Mouse (Mus musculus) yolk sac, embryonic 10.5 days (tissue): ENCODE measurements around the gene Pcp4.
"Not testable (repeated sequence)": the region's sequence is repeated elsewhere in the genome, so short reads cannot be mapped to it uniquely, and the experiment has no call there.

Experiments used
- DNase-seq: peaks from one replicate; pipeline ENCODE4 v3.0.0-alpha.2; 2017; ENCODE audit warnings: low spot score

The Pcp4 gene

DNA sequence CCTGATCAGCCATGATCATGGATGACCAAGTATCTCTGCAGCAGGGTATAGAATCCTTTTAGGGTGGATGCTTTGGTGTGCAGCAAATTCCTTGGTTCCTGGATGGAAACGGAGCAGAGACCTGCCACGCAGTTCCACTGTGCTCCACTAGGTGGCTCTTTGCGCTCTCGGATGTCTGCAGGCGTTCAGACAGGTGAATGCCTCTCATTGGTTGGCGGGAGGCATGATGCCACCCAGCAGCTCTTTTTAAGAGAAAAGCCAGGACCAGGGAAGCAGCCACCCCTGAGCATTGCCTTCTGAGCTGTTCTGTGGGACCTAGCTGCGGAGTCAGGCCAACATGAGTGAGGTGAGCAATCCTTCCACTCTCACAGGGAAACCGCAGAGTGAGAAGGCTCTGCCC is at the start of gene Pcp4:
TSS of gene Pcp4 (plus strand) at position 162 of the 400 bp plus-strand sequence.
- peak; percentile 45 for DNase-seq

DNA sequence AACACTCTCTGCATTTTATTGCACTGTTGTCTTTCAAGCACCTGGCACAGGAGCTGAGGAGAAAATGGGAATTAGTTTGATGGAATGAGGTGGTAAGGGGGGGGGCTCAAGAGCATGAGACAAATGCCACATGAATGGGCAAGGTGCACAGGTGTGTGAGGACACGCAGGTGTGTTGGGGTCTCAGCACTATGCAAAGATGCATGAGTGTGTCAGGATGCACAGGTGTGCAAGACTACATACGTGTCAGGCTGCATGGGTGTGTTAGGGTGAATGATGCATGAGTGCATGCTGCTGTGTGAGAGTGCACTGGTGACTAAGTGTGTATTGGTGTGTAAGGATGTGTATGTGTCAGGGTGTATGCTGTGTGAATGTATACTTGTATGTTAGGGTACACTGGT is 42.4 kb upstream of the Pcp4 start:
- DNase-seq = no peak

DNA sequence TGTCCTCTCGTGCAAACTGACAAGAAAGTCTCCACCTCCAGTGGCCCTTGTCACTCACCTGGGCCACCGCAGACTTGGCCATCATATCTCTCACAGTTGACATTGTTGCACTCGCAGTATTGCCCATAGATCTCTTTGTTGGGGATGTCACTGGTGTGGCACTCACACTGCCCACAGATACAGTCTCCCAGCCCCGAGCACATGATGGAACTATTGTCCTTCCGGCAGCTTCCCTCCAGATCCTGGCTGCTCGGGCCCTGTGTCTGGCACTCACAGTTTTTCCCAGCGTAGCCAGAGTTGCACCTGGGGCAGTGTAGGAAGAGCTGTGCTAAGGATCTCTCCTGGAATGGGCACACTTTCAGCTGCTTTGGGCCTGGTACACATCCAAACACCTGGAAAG is 40.7 kb upstream of the Pcp4 start:
- no peak for DNase-seq

DNA sequence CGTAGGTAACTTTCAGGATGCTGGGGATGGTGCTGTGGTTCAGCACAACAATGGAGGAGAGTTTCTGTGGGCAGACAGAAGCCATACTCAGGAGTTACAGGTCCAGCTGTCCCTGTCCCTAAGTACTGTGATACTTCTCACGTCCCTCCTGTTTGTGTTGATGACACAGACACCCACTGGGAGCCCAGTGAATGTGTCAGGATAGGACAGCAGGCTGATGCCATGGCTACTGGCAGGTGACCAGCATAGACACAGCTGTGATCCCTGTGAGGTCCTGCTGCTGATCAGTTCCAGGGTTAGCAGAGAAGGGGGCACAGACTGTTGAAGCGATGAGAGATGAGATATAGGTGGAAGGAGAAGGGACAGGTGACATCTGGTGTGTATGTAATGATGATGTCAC is 38.4 kb upstream of the Pcp4 start:
- DNase-seq = no peak

DNA sequence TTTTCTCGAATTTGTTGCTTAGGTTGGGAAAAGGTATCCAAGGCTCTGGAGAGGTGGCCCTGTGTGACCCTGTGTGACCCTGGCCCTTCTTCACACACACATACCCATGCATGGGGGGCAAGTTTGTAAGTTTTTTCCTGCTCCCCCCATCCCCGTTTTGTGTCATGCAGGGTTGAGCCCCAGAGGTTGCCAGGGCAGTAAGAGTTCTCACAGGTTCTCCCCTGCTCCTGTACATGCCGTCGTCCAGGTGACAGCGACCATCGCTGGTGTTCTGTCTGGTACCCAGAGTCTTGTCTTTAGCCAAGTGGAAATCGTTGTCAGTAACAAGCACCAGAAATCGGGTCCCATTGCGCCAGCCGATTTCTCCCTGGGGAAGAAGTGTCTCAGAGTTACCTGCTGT is 34.1 kb upstream of the Pcp4 start:
- no peak for DNase-seq

DNA sequence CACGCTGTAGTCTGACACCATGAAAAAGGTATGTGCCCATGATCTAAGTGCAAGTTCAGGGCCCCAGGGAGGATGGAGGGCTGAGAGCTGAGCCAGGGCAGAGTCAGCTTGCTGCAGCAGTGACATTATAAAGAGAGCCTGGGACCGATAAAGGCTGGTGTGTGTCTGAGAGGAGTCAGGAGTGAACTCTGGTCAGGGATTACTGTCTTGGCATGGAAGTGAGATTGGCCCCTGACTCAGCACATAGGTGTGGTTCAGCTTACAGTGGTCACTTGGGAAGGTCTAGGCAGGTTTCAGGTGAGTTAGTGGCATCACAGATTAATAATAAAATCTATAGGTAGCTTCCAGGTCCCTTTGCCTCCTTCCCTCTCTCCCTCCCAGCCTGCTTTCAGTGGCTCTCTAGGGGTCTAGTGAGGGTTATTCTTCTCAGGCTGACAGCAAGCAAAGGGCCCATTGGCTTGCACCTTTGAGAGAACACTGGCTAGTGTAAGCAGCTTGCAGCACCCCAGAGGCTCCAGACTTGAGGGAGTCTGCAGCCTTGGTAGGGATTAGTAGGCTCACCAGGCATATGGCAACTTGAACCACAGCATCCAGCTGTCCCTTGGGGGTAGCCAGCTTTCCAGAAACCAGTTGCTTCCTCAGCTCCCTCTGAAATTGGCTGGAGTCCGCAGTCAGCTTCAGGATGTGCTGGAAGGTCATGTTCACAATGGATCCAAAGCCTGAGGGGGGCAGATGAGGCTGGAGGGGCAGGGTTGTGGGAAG is 33.2 kb upstream of the Pcp4 start:
- DNase-seq = no peak

DNA sequence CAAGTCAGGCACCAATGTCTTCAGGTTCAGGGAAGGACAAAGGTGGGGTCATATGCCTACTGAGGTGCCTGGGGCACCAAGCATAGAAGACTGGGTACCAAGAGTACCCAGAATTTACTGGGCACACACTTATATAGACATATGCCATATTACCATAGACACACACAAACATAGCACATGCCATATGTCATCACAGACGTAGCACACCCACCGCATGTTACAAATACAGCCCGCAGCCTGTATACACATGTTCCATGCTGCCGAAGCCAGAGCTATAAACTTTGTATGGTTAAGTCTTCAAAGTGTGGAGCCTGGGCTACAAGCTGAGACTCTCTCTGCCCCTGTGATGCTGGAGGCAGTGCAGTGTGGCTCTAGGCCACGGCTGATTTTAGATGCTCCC is 28.5 kb upstream of the Pcp4 start:
- DNase-seq = no peak

DNA sequence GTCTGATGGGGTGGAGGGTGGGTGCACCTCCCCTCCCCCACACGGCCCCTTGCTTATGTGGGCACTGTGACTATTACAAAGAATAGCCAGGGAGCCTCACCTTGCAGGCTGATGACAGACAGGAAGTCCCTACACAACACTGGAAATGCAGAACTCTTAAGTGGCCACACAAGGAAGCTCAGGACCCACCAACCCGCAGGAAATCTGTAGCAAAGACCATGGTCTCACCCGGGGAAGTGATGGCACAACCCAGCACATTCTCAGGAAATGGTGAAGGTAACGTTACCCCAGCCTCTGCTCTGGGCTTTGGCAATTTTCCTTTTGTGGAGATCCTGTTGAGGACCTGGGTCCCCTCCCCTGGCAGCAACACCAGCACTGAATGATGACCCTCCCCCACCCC is 27.7 kb upstream of the Pcp4 start:
- DNase-seq = no peak

DNA sequence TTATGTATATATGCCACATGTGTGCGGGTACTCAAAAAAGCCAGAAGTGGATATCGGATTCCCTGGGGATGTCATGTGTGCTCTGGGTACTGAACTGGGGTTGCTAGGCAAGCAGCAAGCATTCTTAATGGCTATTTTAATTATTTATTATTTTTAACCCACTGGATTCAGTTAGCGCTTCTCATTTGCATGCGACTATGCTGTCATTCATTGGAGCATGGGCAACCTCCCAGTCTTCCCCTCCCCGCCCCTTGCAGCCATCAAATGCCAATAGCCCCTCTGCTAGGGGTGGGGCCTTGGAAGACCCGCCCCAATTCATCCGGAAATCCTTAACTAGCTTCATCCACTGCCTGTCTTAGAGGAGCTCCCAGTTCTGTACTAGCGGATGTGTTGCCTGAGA is 26.5 kb upstream of the Pcp4 start:
- DNase-seq = no peak

DNA sequence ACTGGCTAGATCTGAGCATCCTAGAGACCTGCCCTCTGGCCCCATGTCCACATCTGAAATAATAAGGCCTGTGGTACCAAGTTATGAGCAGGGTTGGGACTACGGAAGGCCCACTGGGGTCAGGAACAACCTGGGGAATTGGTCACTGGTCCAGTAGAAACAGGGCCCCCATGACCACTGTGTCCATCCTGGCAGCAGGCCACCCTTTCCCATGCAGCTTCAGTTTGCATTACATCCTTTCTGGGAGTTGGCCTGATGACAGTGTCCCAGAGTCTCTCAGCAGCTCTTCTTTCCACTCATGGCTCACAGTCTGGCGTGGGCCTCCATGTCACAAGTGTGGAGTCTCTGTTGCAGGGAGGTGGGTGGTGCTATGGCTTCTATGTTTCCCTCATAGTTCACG is 25.6 kb upstream of the Pcp4 start:
- no peak for DNase-seq

DNA sequence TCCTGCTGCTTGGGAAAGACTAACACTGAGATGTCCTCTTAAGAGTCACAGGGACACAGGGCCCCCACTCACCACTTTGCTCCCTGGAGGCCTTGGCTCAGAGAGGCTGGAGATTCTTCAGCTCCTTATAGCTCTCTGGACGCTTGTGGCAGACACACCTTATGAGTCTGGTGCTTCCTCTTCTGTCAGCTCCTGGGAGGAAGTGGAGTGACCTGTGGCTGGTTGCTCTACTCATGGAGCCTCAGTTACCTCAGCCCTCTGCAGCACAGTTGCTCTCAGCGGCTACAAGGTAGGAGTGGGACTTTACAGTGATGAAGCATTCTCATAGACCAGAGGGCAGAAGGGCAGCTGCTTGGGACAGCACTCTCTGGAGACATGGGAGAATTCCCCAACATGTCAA is 23.9 kb upstream of the Pcp4 start, which contains the start of gene Itgb2l:
TSS of gene Itgb2l (minus strand) at position 152 of the 400 bp plus-strand sequence.
- DNase-seq = no peak

DNA sequence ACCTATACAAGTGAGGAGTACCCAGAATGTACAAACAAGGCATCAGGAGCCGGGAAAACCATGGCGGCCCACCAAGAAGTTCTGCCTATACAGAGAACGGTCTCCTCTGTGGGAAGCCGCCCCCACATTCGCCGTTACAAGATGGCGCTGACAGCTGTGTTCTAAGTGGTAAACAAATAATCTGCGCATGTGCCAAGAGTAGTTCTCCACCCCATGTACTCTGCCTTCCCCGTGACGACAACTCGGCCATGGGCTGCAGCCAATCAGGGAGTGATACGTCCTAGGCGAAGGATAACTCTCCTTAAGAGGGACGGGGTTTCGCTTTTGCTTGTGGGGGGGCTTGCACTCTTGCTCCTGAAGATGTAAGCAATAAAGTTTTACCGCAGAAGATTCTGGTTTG is 16.5 kb upstream of the Pcp4 start:
- not testable (repeated sequence) for DNase-seq

DNA sequence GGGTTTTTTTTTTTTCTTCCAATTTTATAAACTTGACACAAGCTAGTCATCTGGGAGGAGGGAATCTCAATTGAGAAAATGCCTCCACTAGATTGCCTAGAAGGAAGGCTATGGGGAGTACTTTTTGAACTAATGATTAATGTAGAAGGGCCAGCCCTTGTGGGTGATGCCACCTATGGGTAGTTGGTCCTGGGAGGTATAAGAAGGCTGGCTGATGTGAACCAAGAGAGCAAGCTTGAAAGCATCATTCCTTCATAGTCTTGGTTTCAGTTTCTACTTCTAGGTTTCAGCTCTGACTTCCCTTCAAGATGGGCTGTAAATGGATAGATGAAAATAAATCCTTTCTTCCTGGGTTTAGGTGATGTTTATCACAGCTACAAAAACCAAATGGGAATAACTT is 13.3 kb upstream of the Pcp4 start:
- DNase-seq = no peak

DNA sequence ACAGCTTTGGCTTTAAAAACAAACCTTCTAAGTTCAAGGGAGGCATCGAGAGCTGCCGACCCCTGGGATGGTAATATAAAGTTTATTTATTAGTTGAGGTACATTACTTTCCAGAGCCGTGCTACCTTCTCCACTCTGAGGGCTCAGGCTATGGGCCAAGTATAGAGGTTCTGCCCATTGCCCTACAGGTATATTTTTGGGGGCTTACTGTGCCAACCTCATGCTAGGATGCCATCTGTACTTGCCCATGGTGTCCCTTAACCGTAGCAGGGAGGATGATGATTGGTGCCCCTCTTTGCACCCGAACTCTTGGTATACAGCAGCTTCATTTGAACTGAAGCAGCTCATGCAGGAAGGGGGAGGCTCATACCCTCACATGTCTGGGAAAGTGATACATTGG is 9.8 kb upstream of the Pcp4 start:
- no peak for DNase-seq

DNA sequence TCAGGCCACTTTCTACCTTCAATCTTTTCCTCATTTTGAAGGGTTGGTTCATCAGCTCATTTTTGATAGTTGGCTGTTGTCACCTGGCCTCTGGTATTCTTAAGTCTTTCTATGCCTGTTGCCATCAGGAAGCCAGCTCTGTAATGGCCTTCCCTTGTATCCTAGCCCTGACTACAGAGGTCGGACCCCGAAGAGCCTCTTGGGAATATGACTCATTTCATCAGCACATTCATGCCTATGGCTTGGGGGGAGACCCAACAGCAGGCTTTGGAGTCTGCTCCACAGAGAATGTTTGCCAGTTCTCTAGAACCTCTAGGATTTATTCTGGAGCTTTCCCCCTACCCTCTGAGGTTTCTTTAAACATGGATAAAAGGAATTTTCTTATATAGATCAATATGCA is 8.1 kb upstream of the Pcp4 start:
- DNase-seq = no peak

DNA sequence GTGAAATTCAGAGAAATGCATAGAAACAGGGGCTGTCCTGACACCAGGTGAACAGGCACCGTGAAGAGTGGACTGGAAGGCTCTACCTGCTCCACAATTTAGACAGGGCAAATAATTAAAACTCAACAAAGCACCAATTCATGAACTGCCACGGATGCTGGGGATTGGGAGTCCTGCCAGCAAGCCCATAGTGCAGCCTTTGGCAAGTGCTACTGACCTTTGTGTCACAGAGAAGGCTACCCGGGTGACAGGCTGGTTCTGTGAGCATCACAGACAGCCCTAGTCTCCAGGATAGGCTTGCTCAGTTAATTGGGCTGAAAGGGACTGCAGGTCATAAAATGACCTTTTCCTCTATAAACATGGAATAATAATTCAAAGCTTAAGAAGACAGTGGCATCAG is 6.6 kb upstream of the Pcp4 start:
- DNase-seq = no peak

DNA sequence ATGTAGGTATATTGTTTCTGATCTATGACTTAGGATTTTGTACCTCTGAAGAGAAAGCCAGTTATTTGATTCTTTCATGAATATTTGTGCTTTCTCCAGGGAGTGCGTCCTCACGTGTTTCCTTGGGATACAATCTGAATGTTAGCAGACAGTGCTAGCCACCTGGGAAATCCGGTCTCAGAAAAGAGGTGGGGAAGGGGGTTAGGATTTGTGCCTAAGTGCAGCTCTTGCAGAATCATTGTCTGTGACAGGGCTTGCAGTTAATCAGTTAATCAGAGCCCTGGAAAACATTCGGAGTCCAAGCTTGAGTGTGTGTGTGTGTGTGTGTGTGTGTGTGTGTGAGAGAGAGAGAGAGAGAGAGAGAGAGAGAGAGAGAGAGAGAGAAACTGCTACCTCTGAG is 605 bp downstream of the Pcp4 start:
- no peak for DNase-seq

DNA sequence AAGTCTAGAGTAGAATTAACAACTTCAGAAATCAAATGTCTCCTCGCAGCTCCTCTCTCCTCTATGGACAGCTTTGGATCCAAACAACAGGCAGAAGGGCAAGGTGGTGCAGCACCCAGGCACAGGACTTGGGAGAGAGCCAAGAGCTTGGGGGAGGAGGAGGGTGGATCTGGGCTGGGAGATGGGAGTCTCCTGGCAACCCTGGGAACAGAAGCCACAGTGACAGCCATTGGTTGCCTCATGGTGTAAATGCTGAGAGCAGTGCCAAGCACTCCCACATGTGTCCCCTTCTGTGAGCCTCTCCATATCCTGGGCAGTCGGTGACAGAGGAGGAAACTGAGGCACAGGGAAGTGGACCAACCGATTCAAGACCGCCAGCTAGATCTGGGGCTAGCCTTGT is 1.3 kb downstream of the Pcp4 start:
- DNase-seq = no peak

DNA sequence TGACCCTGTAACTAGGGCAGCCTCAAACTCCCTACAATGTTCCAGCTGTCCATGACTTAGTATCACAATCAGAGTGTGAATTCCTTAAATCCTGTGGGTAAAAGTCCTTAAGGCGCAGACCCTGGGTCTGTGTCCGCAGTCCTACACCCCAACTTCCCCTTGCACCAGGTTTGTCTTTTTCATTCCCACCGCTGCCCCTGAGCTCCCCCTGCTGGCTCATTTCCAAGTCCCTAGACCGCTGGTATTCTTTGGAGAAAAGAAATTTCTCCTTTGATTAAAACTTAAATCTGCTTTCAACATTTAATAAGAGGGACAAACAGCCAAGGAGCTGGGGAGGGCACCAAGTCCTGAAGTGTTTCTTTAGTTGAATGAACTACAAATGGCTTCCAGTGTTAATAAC is 2.2 kb downstream of the Pcp4 start:
- no peak for DNase-seq

DNA sequence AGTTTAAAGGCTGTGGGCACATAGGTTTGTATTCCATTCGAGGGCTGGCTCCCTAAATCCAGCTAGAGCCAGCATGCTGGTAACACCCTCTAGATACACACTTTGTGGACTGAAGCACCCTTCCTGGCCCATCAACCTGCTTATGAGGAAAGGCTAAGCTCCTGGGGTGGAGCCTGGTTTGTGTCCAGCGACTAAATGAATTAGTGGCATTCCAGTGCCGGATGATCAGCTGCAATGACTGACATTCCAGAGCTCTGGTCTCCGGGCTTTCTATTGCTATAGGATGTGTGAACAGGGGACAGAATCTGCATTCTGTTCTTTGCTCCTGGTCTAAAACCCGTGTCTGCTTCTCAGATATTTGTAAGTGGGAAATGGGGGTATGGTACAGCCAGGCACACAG is 5.0 kb downstream of the Pcp4 start:
- DNase-seq = peak; percentile 9

DNA sequence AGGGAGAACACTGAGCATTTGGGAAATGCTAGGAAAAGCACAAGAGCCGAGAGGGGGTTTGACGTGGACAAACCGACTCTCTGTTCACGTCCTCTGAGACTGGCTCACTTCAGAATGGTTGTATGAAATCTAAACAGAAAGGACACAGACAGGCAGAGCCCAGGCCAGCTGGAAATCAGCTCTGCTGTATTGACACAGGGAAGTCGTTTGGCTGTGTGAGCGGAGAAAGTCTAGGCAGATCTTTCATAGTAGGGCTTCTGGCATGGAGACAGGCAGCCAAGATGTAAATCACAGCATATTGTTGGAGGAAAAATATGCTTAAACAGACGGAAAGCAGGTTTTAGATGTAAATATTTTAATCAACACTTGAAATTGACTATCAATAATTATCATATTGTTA is 5.4 kb downstream of the Pcp4 start:
- DNase-seq = peak; percentile 16

DNA sequence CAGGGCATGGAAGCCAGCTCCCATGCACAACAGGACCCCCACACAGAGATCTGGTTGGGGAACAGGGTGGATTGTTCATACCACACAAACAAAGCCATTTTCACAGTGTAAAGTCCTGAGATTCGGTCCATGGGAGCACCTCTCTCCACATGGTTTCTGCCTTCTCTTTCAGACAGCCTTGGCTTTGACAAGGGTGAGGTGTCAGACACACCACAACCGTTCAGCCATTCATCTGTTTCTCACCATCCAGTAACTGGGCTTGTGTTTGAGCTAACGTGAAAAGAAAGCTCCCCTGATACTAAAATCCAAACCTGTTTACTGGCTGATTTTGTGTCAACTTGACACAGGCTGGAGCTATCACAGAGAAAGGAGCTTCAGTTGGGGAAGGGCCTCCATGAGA is 6.8 kb downstream of the Pcp4 start:
- no peak for DNase-seq

DNA sequence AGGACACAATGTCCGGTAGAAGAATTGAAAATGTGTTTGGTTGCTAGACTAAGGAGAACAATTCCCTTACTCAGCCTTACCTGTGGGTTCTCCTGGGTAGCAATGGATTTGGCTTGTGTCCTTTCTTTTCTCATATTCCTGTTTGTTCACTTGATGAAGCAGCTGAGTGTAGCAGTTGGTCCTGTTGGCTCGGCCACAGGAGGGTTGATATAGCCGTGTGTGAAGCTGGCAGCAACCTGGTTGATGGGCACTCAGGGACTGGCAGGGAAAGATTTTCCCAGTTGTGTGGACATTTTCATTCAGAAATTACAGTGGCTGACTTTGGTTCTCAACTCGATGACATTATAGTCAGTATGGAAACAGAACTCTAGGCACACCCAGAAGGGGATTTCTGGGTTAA is 14.4 kb downstream of the Pcp4 start:
- no peak for DNase-seq

DNA sequence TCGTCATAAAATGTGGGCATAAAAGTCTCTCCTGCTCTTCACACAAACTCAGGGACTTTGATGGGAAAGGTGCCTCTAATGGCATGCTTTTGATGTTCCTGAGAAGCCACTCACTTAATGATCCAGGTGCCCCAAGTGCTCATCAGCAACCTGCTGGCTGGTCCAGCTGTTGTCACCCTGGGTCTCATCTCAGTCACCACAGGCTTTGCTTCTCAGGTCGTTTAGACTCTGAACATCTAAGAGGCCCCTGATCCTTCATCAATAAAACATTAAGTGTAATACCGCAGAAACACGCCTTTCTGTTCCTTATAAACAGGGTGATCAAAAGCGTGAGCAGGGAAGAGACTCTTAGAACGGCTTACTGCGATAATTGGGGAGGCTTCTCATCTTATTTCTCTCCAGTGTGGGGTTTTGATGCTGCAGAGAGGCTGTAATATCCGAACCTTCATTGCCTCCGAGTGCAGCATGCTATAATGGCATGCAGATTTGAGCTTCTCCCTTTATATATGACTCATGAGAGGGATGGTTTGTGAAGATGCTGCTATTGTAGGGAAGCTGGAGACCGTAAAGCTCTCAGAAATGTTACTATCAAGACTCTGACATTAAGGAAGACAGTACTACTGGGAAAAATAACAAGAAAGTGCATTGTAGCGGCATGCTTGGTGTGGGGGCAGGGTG is 19.7 kb downstream of the Pcp4 start:
- DNase-seq = no peak
